Mouse (Mus musculus) embryonic fibroblast, embryonic 13.5 days (primary cell): ENCODE measurements around the gene Rbfox3.

ENCODE experiments used
- CTCF ChIP-seq: IDR thresholded peaks from 2 replicates; pipeline ENCODE4 v1.5.1; 2011; ENCODE audit warnings: mild to moderate bottlenecking, control low read depth, low read length, moderate library complexity, borderline replicate concordance; ENCODE audit not compliant: insufficient read depth
- POLR2A ChIP-seq: IDR thresholded peaks from 2 replicates; pipeline ENCODE4 v1.6.1; 2011; ENCODE audit warnings: low read depth, mild to moderate bottlenecking, control low read depth, low read length, moderate library complexity

DNA sequence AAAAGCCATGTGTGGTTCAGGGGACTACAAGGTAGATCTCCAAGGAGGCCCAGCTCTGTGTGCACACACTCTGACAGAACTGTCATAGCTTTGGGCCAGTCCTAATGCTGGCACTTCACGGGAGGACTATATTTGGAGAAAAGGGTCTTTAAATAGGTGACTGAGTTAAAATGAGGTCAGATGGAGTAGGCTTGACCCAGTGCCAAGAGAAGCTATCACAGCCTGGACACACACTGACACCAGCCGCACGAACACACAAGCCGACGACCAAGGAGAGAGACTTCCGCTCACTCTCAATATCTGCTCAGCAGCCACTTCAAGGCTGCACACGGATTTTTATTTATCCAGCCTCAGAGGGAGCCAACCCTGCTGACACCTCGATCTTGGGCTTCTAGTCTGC, 248.1 kb downstream of the Rbfox3 start:
- TF ChIP-seq POLR2A (no peak), CTCF (no peak)
